Mouse (Mus musculus): ENCODE measurements around the gene Abca17. TPM values are rescaled to one million over a fixed set of nuclear protein-coding genes. Genes with fewer than 3 reads are reported as not detected.

Gene Abca17
- total RNA-seq, 1 experiment from 2014 or later = not detected

DNA sequence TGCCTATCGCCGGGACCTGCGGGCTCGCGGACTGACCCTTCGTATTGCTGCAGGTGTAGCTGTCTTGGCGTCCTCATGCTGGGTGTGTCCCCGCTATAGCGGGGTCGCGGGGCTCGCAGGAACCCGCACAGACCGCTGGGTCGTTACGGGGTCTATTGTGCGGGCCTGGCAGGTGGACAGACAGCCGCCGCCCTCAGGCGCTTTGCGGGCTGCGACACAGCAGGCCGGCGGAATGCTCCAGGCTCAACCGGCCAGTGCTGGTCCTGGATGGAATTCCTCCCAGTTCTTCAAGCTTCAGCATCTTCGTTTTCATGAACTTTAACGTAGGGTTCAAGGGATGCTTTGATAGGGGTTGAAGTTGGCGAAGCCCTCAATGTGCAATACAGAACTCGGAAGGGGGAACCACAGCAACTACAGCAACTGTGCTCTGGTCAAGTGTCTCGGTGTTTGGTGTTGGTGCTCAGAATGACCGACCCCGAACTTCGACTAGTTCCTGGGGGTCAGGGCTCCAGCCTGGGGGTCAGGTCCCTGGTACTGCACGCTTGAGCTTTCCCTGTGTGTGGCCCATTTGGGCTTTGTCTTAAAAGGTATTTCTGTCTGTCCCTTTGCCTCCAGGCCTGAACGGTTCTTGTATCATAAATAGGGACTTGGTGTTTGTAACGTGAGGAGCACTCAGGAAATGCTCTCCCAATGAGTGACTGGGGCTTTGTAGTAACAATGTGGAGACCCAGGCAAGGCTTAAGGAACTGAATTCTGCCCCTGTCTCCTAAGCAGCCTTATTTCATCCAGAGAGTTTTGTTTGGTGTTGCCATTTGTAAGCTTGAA lies 1.7 kb upstream of the Abca17 start:
- ATAC-seq (replicated peaks; ENCODE audit: insufficient number of reproducible peaks, low FRiP score, low TSS enrichment, poor library complexity, severe bottlenecking) = no peak

DNA sequence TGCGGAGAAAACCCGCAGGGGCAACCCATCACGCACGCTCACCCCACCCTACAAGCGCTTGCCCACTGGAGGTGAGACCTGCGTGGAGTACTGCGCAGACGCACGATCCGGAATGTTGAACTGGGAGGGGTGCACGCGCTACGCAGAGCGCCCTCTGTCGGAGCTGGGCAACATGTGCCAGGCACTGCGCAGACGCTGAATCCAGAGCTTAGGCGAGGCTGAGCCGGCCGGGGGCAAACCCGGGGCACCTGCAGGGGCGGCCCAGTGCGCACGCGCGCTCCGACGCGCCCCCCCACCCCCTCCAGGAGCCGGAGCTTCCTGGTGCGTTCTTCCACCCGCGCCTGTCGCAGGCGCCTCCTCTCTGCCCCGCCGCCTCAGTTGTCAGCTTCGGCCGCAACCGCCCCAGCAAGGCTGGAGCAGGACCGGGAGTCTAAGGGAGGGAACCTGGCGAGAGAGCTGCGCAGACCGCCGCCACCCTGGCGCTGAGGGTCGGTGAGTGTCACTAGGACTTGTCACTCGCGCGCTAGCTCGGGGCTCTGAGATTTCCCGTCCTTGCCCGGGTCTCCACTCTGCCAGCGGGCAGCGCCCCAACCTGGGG lies 991 bp upstream of the Abca17 start, which contains the start of gene Abca3:
Gene Abca3, plus strand, starts transcription at position 191 of the 598 bp plus-strand sequence.
- peak; percentile 92 for ATAC-seq (replicated peaks; ENCODE audit: insufficient number of reproducible peaks, low FRiP score, low TSS enrichment, poor library complexity, severe bottlenecking)

DNA sequence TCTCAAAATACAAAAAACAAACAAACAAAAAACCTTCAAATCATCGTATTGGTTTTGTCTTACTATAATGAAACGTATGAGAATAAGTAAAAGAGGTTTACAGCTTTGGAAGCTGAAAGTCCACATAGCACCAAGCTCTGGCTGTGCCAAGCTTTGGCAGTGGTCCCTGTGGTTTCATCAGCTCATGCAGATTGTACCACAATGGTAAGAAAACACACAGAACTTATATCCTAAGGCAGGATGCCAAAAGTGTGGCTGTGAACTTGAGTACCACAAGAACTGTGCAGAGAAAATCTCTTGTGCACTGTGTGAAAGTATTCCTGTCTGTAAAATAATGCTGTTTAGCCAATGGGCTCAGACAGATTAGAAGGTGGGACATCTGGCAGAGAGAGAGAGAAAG lies 1.7 kb downstream of the Abca17 start:
- no peak for ATAC-seq (replicated peaks; ENCODE audit: insufficient number of reproducible peaks, low FRiP score, low TSS enrichment, poor library complexity, severe bottlenecking)

DNA sequence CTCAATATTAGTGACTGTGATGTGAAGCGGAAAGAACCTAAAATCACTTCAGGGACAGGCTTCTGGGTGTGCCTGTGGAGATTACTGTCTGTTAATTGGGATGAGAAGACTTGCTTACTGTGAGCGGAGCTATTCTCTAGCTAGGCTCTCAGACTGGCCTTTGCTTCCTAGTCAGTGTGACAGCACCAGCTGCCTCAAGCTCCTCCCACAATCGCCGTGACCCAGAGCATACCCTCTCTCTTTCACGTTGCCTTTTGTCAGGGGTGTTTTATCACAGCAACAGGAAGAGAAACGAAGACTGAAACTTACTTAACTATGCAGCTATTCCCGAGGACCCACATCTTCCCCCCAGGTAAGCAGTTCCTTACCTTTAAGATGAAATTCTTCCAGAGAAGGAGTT lies 4.0 kb downstream of the Abca17 start:
- ATAC-seq (replicated peaks; ENCODE audit: insufficient number of reproducible peaks, low FRiP score, low TSS enrichment, poor library complexity, severe bottlenecking) = no peak

DNA sequence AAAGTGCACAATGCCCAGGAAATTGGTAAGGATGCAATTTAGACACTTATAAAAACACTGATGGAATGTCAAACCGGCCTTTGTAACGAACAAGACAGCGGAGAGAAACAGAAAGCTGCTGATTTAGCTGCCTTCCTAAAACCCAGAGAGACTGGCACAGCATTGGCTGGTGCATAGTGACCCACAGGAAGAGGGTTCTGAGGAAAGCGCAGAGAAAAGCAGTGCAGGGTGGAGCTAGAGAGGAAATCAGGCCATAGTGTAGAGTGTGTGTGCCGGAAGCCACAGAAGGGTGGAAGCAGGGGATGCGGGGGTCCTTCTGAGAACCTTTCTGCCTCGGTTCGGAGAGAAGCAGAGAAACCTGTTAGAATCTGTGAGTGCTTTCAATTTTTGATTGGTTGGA lies 6.2 kb downstream of the Abca17 start:
- ATAC-seq (replicated peaks; ENCODE audit: insufficient number of reproducible peaks, low FRiP score, low TSS enrichment, poor library complexity, severe bottlenecking) = peak; percentile 88

DNA sequence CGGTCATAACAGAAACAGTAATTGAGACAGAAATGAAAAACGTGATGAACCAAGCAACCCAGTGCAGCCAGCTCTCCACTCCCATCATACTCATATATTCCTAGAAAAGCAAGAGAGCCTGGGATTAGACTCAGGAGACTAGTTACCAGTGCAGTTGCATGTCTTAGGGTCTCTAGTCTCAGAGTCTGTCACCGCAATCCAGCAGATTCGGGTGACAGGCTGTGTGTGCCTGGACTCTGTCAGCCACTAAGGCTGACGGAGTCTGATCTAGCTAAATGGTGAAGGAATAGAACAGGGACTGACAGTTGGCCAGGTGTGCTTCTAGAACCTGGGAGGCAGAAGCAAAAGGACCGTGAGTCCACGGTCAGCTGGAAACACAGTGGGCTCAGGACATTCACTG lies 23.2 kb downstream of the Abca17 start:
- no peak for ATAC-seq (replicated peaks; ENCODE audit: insufficient number of reproducible peaks, low FRiP score, low TSS enrichment, poor library complexity, severe bottlenecking)

DNA sequence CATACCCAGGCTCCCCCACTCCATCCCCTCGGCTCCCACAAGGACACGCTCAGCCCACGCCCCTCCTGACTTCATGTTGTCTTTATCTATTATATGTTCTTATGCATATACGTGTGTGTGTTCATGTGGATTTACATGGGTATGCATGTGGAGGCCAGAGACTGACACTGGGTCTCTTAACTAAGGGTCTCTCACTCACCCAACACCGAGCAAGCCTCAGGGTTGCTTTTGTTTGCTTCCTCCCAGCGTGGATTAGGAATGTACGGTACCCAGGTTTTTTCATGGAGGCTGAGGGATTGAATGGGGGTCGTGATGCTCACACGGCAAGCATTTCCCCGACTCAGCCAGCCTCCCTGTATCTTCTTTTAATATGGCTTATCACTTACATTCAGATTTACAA lies 25.8 kb downstream of the Abca17 start:
- ATAC-seq (replicated peaks; ENCODE audit: insufficient number of reproducible peaks, low FRiP score, low TSS enrichment, poor library complexity, severe bottlenecking) = no peak

DNA sequence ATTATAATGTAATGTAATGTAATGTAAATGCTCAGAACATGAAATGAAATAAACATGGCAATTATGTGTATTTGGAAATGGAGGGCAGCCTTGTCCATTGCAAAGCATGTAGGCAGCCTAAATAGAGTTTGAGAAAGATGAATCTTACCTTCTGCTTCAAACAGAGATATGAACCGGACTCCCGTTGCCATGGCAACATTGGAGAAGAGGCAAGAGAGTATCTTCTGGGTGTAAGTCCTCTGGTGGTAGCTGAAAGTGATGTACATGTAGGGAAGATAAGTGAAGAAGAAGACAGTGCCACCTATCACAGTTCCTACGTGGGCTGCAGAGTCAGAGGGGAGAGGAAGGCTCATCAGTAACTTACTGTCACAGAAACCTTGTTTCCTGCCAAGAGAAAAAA lies 30.0 kb downstream of the Abca17 start:
- no peak for ATAC-seq (replicated peaks; ENCODE audit: insufficient number of reproducible peaks, low FRiP score, low TSS enrichment, poor library complexity, severe bottlenecking)

DNA sequence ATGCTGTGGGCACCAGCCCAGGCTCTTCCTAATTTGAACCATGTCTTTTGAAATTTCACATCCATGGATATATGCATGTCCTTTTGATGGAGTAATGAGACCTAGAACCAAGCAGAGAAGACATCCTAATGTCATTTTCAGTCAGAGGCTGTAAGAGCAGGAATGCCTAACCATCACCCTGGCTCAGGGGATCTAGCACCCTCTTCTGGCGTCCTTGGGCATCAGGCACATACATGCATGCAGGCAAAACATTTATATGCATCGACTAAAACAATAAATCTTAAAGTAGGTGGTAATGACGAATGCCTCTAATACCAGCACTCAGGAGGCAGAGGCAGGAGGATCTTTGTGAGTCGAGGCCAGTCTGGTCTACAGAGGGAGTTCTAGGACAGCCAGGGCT lies 43.4 kb downstream of the Abca17 start:
- no peak for ATAC-seq (replicated peaks; ENCODE audit: insufficient number of reproducible peaks, low FRiP score, low TSS enrichment, poor library complexity, severe bottlenecking)

DNA sequence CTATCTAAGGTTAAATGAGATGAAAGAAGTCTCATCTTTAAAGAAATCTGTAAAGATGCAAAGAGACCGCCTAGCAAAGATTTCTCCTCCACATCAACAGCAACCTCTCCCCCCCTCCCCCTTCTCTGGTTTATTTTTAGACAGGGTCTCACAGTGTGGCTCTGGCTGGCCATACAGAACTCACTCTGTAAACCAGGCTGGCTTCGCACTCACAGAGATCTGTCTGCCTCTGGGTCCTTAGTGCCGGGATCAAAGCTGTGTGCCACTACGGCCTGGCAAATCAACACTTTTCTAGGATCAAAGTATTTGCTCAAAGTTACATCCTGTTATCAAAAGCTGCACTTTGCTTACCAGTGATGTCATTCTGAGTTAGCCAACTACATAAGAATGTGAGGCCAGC lies 50.2 kb downstream of the Abca17 start:
- ATAC-seq (replicated peaks; ENCODE audit: insufficient number of reproducible peaks, low FRiP score, low TSS enrichment, poor library complexity, severe bottlenecking) = no peak

DNA sequence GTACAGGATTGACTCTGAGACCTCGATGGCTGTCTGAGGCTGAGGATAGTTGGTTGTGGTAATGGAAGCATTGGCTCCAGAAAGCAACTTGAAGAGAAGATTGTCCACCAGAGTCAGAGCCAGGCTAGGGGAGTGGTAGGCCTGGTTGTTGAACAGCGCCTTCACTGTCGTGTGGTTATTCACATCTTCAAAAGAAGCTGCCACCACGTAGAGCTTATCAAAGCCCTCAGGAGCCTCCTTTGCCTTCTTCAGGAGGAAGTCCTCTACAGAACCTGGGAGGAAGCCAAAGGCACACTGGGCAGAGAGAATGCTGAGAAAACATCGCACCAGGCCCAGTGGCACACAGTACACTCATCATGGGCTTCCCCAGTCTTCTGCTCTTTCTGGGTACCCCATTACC lies 61.5 kb downstream of the Abca17 start:
- no peak for ATAC-seq (replicated peaks; ENCODE audit: insufficient number of reproducible peaks, low FRiP score, low TSS enrichment, poor library complexity, severe bottlenecking)

DNA sequence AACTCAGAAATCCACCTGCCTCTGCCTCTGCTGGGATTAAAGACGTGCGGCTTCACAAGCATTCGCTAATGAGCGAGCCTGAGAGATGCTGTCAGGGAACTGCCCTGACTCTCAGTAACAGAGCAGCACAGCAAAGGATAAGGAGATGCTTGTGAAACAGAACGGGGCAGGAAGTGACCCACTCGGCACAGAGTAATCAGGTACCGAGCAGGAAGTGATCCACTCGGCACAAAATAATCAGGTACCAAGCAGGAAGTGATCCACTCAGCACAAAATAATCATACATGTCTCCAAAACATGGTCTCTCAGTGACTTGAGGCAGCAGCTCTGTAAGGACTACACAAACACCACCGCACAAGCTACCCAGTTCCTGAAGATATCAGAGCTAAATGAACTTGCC lies 62.4 kb downstream of the Abca17 start:
- ATAC-seq (replicated peaks; ENCODE audit: insufficient number of reproducible peaks, low FRiP score, low TSS enrichment, poor library complexity, severe bottlenecking) = no peak

DNA sequence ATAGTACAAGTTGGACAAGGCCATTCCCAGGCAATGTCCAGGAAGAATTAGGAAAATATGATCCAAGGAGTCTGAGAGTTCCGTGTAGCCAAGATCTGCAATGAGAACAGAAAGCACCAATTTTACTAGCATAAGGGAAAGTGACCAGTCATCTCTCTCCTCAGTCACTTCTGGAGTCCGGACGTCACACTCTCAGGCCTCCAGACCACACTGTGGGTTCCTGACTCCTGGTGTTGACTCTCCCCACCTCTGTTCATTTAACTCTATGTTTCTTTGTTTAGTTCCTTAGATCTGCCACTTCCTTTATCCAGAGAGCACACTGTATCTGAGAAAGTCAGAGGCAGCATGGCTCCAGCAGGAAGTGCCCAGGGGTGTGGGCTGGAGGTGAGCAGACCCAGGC lies 65.2 kb downstream of the Abca17 start:
- ATAC-seq (replicated peaks; ENCODE audit: insufficient number of reproducible peaks, low FRiP score, low TSS enrichment, poor library complexity, severe bottlenecking) = 0 out of 2 replicates have a peak, but pooled peaks have one; percentile 27

DNA sequence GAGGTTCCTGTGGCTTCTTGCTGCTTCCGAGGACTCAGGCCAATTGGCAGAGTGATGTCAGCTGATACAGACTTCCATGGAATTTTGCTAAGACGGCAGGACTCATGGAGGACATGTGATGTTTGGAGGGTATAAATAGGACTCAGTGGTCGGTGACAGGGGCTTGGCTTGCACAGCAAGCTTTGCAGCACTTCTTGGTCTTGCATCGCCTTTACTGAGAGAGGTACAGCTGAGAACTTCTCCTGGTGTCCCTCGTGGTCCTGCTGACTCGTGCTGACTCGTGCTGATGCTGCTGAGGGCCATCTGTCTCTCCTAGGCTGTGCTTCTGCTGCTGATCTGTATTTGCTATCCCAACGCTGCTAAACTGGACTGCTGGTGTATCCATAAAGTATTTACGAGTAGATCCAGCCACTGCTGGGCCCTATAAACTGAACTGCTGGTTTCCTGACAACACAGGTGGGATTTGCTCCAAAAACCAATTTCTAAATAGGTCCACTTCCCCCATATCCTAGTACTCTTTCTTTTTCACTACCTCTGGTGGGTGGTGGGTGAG lies 67.5 kb downstream of the Abca17 start:
- ATAC-seq (replicated peaks; ENCODE audit: insufficient number of reproducible peaks, low FRiP score, low TSS enrichment, poor library complexity, severe bottlenecking) = no peak

DNA sequence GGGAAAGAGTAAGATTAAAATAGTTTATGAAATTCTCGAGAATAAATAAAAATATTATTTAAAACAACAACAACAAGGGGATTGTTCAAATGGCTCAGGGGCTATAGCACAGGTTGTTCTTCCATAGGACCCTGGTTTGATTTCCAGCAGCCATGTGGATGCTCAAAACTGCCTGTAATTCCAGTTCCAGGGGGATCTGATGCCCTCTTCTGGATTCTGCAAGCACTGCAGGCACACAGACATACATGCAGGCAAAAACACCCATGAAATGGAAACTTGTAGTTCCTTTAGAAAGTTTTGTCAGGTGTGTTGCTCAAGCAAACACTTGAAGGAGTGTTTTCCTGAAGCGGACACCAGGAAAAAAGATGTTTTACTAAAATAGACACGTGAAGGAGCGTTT lies 68.2 kb downstream of the Abca17 start:
- no peak for ATAC-seq (replicated peaks; ENCODE audit: insufficient number of reproducible peaks, low FRiP score, low TSS enrichment, poor library complexity, severe bottlenecking)

DNA sequence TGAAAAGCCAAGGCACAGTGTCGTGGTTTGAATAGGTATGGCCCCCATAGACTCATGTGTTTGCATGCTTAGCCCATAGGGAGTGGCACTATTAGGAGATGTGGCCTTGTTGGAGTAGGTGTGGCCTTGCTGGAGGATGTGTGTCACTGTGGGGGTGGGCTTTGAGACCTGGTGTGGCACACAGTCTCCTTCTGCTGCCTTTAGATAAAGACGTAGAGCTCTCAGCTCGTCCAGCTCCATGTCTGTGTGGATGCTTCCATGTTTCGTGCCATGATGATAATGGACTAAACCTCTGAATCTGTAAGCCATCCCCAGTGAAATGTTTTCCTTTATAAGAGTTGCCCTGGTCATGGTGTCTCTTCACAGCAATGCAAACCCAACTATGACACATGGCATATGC lies 71.0 kb downstream of the Abca17 start:
- ATAC-seq (replicated peaks; ENCODE audit: insufficient number of reproducible peaks, low FRiP score, low TSS enrichment, poor library complexity, severe bottlenecking) = no peak

DNA sequence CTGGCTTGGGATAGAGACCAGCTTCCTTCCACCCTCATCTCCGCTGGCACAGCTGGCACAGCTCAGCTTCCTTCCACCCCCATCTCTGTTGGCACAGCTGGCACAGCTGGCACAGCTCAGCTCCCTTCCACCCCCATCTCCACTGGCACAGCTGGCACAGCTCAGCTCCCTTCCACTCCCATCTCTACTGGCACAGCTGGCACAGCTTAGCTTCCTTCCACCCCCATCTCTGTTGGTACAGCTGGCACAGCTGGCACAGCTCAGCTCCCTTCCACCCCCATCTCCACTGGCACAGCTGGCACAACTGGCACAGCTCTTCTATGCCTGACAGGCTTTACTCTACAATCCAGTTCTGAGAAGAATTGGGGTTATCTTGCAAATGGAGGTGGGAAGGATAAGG lies 83.7 kb downstream of the Abca17 start:
- no peak for ATAC-seq (replicated peaks; ENCODE audit: insufficient number of reproducible peaks, low FRiP score, low TSS enrichment, poor library complexity, severe bottlenecking)

DNA sequence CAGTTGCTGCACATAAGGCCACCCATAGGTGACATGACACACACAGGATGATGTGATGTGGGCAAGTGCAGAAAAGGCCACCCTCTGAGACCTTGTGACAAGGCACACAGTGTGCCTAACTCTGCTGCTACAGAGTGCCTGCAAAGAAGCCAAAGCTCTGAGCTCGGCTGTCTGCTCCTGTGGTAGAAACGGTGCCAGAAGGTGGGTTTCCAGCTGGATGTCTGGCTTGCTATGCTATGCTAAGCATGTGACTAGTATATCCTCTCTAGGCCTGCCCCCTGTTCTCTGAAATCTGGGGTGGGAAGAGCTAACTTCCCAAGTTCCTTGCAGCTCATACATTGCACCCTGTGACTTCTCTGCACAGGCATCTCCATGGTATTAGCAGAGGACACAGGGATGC lies 86.1 kb downstream of the Abca17 start:
- no peak for ATAC-seq (replicated peaks; ENCODE audit: insufficient number of reproducible peaks, low FRiP score, low TSS enrichment, poor library complexity, severe bottlenecking)

DNA sequence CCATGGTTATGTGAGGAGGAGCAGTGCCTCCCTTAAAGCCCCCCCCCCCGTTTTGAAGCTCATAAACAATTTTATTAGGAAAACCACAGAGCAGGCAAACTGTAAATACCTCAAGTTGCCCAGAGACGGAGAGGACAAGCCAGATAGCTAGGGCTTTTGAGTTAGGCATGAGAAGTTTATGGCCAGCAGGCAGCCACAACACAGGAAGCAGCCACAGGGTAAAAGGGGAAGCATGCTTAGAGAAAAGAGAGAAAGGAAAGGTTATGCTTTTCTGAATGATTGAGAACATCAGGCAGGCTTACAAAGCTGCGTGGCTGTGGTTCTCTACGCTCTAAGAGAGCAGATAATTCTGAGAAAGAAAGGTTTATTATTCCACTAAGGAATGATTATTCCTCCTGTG lies 90.4 kb downstream of the Abca17 start:
- peak; percentile 61; the same call in 1 of the 2 replicates for ATAC-seq (replicated peaks; ENCODE audit: insufficient number of reproducible peaks, low FRiP score, low TSS enrichment, poor library complexity, severe bottlenecking)

DNA sequence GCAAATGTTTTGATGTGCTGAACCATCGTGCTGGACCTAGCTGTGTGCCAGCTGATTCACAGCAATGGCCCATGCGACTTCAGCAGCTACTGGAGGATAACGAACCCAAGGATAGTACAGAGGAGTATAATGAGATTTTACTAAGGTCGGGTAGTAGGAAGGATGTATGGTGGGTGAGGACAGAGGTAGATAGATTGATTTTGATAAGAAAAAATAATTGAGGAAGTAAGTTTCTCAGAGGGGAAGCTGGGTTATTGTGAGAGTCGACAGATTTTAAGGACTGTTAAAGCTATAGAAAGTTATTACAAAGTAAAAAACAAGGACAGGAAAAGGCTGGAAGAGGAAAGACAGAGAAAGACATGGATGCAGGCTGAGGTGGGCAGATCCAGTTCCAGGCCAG lies 91.2 kb downstream of the Abca17 start:
- 0 out of 2 replicates have a peak, but pooled peaks have one; percentile 43 for ATAC-seq (replicated peaks; ENCODE audit: insufficient number of reproducible peaks, low FRiP score, low TSS enrichment, poor library complexity, severe bottlenecking)
